Mouse (Mus musculus): ENCODE results near the gene Cyb5d1. TPM values are rescaled to one million over a fixed set of nuclear protein-coding genes. Genes with fewer than 3 reads are reported as not detected.
"Not testable (repeated sequence)": the region's sequence is repeated elsewhere in the genome, so short reads cannot be mapped to it uniquely, and the experiment has no call there.

The Cyb5d1 gene
- total RNA-seq, 2 experiments from 2014 or later = 26.5 to 26.9 TPM

GRCm38 (mm10) chr11:69403691-69404594, 8.5 kb upstream of the Cyb5d1 start:
- DNase-seq = no peak

DNA sequence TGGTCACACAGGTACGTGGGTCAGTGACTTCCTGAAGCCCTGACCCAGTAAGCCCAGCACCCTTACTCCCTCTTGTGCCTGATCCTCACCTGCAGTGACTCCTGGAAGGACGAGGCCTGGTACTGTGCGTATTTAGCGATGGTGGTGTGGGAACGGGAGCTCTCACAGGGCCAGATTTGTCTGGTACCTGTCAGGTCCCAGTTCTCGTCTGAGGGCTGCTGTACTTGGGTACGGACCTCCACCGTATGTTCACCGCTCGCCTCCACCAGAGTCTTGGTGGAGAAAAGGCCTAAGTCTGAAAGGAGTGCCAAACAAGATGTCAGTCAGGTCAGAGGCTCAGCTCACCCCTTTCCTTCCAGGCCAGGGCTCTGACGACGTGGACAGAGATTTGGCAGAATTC, 6.6 kb upstream of the Cyb5d1 start:
- DNase-seq = no peak

- DNase-seq = peak; percentile 83
Measured at GRCm38 (mm10) chr11:69401210-69401637, 5.8 kb upstream of the Cyb5d1 start.

GRCm38 (mm10) chr11:69400083-69400850, 4.8 kb upstream of the Cyb5d1 start:
- no peak for DNase-seq

GRCm38 (mm10) chr11:69399201-69400082, 4.0 kb upstream of the Cyb5d1 start:
- DNase-seq = peak; percentile 26

GRCm38 (mm10) chr11:69398486-69399200, 3.2 kb upstream of the Cyb5d1 start:
- DNase-seq = no peak

- DNase-seq = peak; percentile 59
Measured at GRCm38 (mm10) chr11:69398059-69398458, 2.6 kb upstream of the Cyb5d1 start, which contains the start of gene Tmem88. Gene Tmem88 (minus strand): TSS chr11:69398234.

DNA sequence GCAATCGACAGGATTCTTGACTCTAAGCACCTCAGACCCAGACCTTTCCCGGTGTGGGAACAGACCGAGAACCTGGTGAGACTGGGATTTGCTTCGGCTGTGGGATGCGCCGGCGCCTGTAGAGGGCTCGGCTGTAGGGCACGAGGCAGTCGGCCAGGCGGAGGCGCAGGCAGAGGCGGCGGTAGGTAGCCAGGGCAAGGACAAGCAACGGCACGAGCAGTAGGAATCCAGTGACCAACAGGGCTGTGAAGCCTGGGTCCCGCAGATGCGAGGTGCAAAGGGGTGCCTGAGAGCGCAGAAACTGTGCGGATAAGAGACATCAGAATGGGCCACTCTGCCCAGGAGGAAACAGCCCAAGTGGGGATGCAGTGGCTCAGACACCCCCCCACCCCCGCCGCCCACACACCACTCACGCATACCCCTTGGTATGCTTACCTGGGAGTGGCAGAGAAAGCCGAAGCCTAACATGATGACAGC, 2.2 kb upstream of the Cyb5d1 start:
- no peak for DNase-seq

DNA sequence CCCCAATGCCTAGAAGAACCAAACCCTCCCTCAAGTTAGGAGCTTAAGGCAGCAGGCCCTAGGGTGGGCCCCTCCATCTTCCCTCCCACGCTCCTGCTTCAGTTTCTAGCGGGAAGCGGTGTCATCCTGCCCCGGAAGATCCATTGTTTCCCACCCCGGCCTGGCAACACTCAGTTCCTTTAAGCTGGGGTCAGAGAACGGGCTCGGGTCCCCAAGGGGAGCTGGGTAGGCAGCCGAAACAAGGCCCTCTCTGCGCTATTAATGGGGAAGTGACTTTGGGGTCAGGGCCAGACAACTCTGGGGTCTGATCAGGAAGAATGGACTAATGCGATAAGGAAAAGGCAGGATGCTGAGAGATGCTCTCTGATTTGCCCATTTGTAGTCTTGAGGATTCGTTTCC, 1.3 kb upstream of the Cyb5d1 start:
- peak; percentile 71 for DNase-seq

DNA sequence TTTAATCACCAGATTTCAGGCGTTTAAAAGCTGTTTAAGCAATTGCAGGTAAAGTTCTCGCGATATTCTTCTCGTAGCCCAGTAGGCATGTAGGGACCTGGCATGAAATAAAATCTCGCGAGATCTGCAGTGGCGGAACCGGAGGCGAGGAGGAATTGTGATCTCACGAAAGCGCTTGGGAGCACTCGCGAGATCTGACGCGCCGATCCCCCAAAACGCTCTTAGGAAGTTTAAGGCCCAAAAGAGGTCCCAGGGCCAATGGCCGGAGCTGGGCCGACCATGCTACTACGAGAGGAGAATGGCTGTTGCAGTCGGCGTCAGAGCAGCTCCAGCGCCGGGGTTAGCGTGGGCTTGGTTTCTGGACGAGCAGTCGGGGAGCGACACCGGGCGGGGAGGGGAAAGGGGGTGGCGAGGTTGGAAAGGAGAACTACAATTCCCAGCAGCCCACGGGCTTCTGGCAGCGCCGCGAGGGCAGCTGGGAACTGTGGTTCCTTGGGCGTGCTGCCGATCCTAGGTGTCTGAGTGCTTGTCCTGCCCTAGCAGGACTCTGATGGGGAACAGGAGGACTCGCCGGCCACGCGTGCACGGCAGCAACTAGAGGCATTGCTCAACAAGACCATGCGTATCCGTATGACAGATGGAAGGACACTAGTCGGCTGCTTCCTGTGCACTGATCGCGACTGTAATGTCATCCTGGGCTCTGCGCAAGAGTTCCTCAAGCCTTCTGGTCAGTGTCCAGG, 373 bp upstream of the Cyb5d1 start:
- DNase-seq = peak; percentile 95

DNA sequence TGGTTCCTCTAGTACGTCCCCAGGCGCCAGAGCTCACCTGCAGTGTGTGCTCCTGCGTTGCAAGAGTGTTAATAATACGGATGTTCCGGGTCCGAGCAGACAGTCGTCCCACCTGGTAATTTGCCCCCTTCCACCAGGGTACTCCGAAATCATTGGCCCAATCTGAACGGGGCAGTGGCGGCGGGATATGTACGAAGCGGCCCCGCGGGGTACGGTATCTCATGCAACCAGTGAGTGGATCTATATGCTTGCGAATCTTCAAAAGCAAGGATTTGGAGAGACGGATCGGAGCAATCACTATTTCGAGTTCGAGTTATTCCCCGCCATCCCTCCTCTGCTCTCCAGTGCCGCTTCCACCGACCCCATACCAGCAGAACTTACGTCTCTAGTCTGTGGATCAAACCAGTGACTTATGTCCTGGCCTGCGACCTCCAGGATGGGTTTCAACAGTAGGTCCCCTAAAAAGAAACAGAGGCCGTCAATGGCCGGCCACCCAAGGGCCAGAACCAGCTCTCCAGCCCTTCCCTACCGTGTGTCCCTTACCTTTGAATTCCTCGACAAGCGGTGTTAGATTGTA, 752 bp downstream of the Cyb5d1 start:
- DNase-seq = not testable (repeated sequence)

GRCm38 (mm10) chr11:69390400-69391034, 4.9 kb downstream of the Cyb5d1 start:
- DNase-seq = no peak

DNA sequence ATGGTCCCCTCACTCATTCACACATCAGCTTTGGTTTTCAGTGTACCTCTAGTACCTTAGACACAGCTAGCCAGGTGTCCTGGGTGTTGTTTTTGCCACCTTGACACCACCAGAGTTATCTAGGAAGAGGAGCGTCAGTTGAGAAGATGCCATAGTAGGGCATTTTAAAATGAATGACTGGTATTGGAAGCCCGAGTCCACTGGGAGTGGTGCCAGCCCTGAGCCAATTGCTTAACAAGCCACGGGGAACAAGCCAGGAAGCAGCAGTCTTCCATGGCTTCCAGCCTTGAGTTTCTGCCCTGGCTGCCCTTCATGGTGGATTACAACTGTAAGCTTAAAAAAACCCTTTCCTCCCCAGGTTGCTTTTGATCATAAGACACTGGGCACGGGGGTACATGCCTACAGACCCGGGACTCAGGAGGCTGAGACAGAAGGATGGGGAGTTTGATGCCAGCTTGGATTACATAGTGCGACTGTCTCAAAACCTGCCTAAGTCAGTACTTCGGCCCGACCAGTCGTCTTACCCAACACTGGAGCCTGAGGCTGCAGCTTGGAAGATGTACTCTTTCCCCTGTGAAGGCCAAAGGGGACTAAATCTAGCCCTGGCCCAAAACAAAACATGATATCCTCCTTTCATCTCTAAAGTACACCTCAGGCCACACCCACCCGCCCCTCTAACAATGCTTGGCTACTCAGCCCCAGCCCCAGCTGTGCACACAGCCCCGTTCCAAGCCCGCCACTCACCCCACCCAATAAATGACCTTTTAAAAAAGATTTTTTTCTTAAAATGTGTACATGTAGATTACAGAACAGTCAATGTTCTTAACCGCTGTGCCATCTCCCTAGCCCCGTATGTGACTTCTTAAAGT, 5.7 kb downstream of the Cyb5d1 start:
- DNase-seq = no peak

DNA sequence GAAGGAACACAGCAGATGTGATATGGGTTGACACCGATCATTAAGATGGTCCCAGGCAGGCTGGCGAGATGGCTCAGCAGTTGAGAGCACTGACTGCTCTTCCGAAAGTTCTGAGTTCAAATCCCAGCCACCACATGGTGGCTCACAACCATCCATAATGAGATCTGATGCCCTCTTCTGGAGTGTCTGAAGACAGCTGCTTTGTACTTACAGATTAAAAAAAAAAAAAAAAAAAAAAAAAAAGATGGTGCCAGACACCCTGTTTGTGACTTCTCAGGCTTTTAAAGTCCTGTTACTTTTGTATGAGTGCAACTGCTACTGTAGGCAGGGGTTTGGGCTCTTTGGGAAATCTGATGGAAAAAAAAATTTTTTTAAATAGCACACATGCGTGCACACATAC, 6.8 kb downstream of the Cyb5d1 start:
- DNase-seq = no peak

DNA sequence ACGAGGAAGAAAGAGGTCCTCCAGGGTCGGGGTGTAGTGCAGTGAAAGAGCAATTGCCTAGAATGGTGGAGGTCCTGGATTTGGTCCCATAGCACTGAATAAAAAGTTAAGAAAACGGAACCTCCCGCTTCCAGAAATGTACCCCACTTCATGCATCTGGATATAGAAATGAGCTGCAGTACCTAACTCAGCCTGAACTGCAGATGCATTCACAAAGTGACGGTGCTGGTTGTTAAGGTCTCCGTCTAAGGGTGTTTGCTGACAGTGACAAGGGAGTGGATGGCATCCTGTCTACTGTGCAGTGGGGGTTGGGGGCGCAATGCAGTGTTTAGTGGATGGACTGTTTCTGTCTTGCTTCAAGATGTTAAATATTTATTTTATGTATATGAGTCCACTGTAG, 8.7 kb downstream of the Cyb5d1 start:
- DNase-seq = no peak

- no peak for DNase-seq
Measured at GRCm38 (mm10) chr11:69384979-69385378, 10.5 kb downstream of the Cyb5d1 start.

DNA sequence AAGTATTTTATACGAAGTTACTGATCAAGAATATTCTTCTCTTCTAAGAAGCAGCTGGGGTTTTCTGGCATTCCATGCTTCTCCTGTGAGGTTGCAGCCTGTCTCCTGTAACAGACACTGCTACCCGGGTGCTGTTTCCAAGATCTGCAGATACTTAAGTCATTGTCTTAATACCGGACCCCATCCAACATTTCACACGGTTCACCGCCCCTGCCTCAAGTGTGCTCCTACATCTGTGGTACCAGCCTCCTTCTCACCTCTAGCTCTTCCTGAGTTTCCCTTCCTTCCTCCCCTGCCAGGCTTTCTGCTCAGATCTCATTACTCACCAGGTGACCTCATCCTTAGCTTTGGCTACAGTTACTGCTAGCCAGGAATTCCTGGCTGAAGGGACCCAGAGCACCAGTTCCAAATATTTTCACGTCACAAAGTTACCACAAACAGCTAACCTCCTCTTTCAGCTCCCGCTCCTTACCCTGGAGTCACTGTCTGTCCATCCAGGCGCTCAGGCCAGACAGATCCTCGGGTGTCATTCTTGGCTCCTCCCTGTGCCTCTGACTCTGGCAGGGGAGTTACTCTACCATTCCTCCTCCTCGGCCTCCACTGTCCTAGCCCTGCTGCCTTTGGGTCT, 12.8 kb downstream of the Cyb5d1 start:
- DNase-seq = peak; percentile 61

- no peak for DNase-seq
Measured at GRCm38 (mm10) chr11:69381356-69381755, 14.1 kb downstream of the Cyb5d1 start.
